Mouse (Mus musculus) kidney, adult 2 months (tissue): ENCODE data around the gene Dennd2a.

Experiments used
- CTCF ChIP-seq: fragments of 200-500 bp; conservative IDR thresholded peaks from 2 replicates; pipeline ENCODE4 v1.5.1; 2011; ENCODE audit warnings: low read depth, mild to moderate bottlenecking, control low read depth, low read length, moderate library complexity, mixed read lengths; ENCODE audit not compliant: insufficient read depth, insufficient read length
- POLR2A ChIP-seq: fragments of 200-500 bp; IDR thresholded peaks from one replicate; pipeline ENCODE4 v1.6.1; 2011; ENCODE audit warnings: low read depth, low read length, control low read depth

GRCm38 (mm10) chr6:39447429-39448185 lies 110.1 kb downstream of the Dennd2a start:
- TF ChIP-seq CTCF (no peak), POLR2A (no peak)
